In the genomic region with DNA sequence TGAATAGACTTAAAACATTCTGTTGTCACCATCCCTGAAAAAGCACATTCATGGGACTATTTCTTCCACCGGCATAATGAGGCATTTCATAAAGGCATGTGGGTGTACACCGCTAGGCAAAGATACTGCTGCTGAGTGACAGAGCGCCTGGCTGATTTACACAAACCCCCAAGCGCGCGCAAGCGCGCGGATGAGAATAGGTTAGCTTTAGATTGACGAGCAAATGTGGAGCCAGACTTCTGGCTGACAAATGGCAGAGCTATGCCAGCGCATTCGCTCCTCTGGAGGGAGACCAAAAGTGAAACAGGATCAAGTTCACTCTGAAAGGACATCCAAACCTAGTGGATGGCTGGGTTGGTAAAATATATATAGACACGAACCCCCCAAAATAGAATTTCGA, we compare ENCODE assay signal across 9 mouse cellular contexts. TPM values are rescaled to one million over a fixed set of nuclear protein-coding genes. Genes with fewer than 3 reads are reported as not detected.
A peak's percentile ranks its signal among the peaks of the same experiment; 100 is the strongest.
DNase-seq lines count a peak whose midpoint lies in the region; ATAC-seq and TF ChIP-seq lines count a peak whose summit lies in the region.
"Had no signal": no experiment of that assay in that cellular context is flagged by ENCODE, and none has a peak within 500 bp of the region (broad histone marks: within the 10 kb centered on the region; RNA-seq: fewer than 3 reads in every experiment).

A gene (minus strand): TSS at position 130 of the 400 bp plus-strand sequence.

- H3K4me3 ChIP-seq in kidney, embryonic 16.5 days (ENCODE audit: low read length): no peak within 1 kb of the TSS
- H3K4me3 ChIP-seq in forebrain, postnatal 0 days (ENCODE audit: low read depth, low read length): no peak within 1 kb of the TSS
- peak within 1 kb of the TSS; percentile 17 for H3K4me3 ChIP-seq in heart, embryonic 16.5 days (ENCODE audit: low read length)
- H3K4me3 ChIP-seq in stomach, postnatal 0 days (ENCODE audit: low read depth, low read length): no peak within 1 kb of the TSS

- no peaks in the 10 kb centered on the region for H3K27me3 ChIP-seq in kidney, embryonic 16.5 days (ENCODE audit: insufficient read depth, low read length)
- H3K27me3 ChIP-seq in forebrain, postnatal 0 days (ENCODE audit: insufficient read depth, low read length): 0 out of 2 replicates have a peak, but pooled peaks cover 3% of the 10 kb centered on the region
- H3K27me3 ChIP-seq in heart, embryonic 16.5 days (ENCODE audit: control insufficient read depth, insufficient read depth, low read length): no peaks in the 10 kb centered on the region
- no peaks in the 10 kb centered on the region for H3K27me3 ChIP-seq in stomach, postnatal 0 days (ENCODE audit: control insufficient read depth, insufficient read depth, low read length)

- TF ChIP-seq CTCF in forebrain, postnatal 0 days (IDR thresholded peaks at IDR 0.05; ENCODE audit: low read depth): no peak; the same call in 1 of the 2 replicates
- no peak for TF ChIP-seq CTCF in stomach, postnatal 0 days (IDR thresholded peaks at IDR 0.05; ENCODE audit: low read depth)

- no peak for ATAC-seq in kidney, embryonic 16.5 days (ENCODE audit: low FRiP score, low TSS enrichment)
- ATAC-seq in forebrain, postnatal 0 days: peak; percentile 91
- peak; percentile 69 for ATAC-seq in heart, embryonic 16.5 days (replicated peaks; ENCODE audit: extremely low read depth, insufficient read depth, low FRiP score)
- ATAC-seq in stomach, postnatal 0 days (ENCODE audit: low FRiP score, low TSS enrichment): no peak

- peaks cover 15% of the 10 kb centered on the region; the same call in 1 of the 2 replicates for H3K4me1 ChIP-seq in kidney, embryonic 16.5 days (ENCODE audit: insufficient read depth, low read length)
- no peaks in the 10 kb centered on the region for H3K4me1 ChIP-seq in forebrain, postnatal 0 days (ENCODE audit: insufficient read depth)
- peaks cover 19% of the 10 kb centered on the region for H3K4me1 ChIP-seq in heart, embryonic 16.5 days (ENCODE audit: control insufficient read depth, insufficient read depth, low read length)
- H3K4me1 ChIP-seq in stomach, postnatal 0 days (replicated peaks; ENCODE audit: control insufficient read depth, insufficient read depth): no peaks in the 10 kb centered on the region

- no peak within 1 kb of the TSS for H3K9ac ChIP-seq in kidney, embryonic 16.5 days (replicated peaks; ENCODE audit: low read length)
- no peak within 1 kb of the TSS for H3K9ac ChIP-seq in forebrain, postnatal 0 days
- H3K9ac ChIP-seq in heart, embryonic 16.5 days (ENCODE audit: low read length): peak within 1 kb of the TSS; percentile 41; the same call in 1 of the 2 replicates
- no peak within 1 kb of the TSS for H3K9ac ChIP-seq in stomach, postnatal 0 days (ENCODE audit: low read length)

- no peak for DNase-seq in kidney, postnatal 36 days
- DNase-seq in forebrain, postnatal 0 days: peak; percentile 85
- DNase-seq in left cerebral cortex, postnatal 25 days (ENCODE audit: low spot score in 2 of 2): peak; percentile 47 to 79
- DNase-seq in stomach, postnatal 0 days (ENCODE audit: low spot score): peak; percentile 12
- no peak for DNase-seq in B cell, adult 2 months
- DNase-seq in thymus, postnatal 10 days (ENCODE audit: low spot score in 2 of 2): no peak

- no peak for TF ChIP-seq EP300 in stomach, postnatal 0 days (optimal IDR thresholded peaks at IDR 0.05)

- H3K36me3 ChIP-seq in kidney, embryonic 16.5 days (ENCODE audit: insufficient read depth, low read length): no peaks in the 10 kb centered on the region
- no peaks in the 10 kb centered on the region for H3K36me3 ChIP-seq in forebrain, postnatal 0 days (ENCODE audit: insufficient read depth)
- no peaks in the 10 kb centered on the region for H3K36me3 ChIP-seq in heart, embryonic 16.5 days (ENCODE audit: control insufficient read depth, insufficient read depth)
- H3K36me3 ChIP-seq in stomach, postnatal 0 days (ENCODE audit: control insufficient read depth, insufficient read depth, low read length): no peaks in the 10 kb centered on the region

- intact Hi-C loops in left cerebral cortex, postnatal 25 days (cut with DNase I): loop anchor here (5.0 kb wide), 1 partner anchor 680 kb away; no protein-coding TSS in a partner anchor

- 77% methylated on average over 14 of the region's 14 CpGs for WGBS in kidney, embryonic 16.5 days
- WGBS in forebrain, postnatal 0 days: 26% methylated on average over 14 of the region's 14 CpGs
- 39% methylated on average over 14 of the region's 14 CpGs for WGBS in heart, embryonic 16.5 days
- 69% methylated on average over 14 of the region's 14 CpGs for WGBS in stomach, postnatal 0 days

- H3K27ac ChIP-seq in kidney, embryonic 16.5 days (ENCODE audit: low read length): no peak within 1 kb of the TSS
- H3K27ac ChIP-seq in forebrain, postnatal 0 days (ENCODE audit: low read depth, low read length): no peak within 1 kb of the TSS
- H3K27ac ChIP-seq in heart, embryonic 16.5 days (ENCODE audit: low read length): peak within 1 kb of the TSS; percentile 69
- no peak within 1 kb of the TSS for H3K27ac ChIP-seq in stomach, postnatal 0 days (replicated peaks)

- no peaks in the 10 kb centered on the region for H3K9me3 ChIP-seq in kidney, embryonic 16.5 days (ENCODE audit: low read length)
- no peaks in the 10 kb centered on the region for H3K9me3 ChIP-seq in forebrain, postnatal 0 days (ENCODE audit: low read length)
- H3K9me3 ChIP-seq in heart, embryonic 16.5 days (replicated peaks; ENCODE audit: control insufficient read depth, low read length): no peaks in the 10 kb centered on the region
- H3K9me3 ChIP-seq in stomach, postnatal 0 days (ENCODE audit: control insufficient read depth, low read length): no peaks in the 10 kb centered on the region

- H3K4me2 ChIP-seq in kidney, embryonic 16.5 days (replicated peaks; ENCODE audit: low read depth, low read length): no peak within 1 kb of the TSS
- H3K4me2 ChIP-seq in forebrain, postnatal 0 days (ENCODE audit: low read depth): peak within 1 kb of the TSS; percentile 3; the same call in 1 of the 2 replicates
- H3K4me2 ChIP-seq in heart, embryonic 16.5 days (ENCODE audit: low read depth, low read length): peak within 1 kb of the TSS; percentile 56
- no peak within 1 kb of the TSS for H3K4me2 ChIP-seq in stomach, postnatal 0 days (replicated peaks; ENCODE audit: low read depth)

RNA-seq across cellular contexts. Expression of the gene that starts here (rescaled TPM):
- polyA plus RNA-seq in kidney, embryonic 16.5 days (2015; fragmentation: Nextera tagmentation; extraction: Ambion mirVana): 25.6 and 26.6 TPM in 2 replicates
- 0.43 TPM in 1 of 2 replicates, not detected in the other for total RNA-seq in forebrain, postnatal 0 days (2014; rRNA removed)
- not detected in 2 replicates for polyA plus RNA-seq in forebrain, postnatal 0 days (2015; fragmentation: Nextera tagmentation; extraction: Ambion mirVana)
- polyA plus RNA-seq in heart, embryonic 16.5 days (2015; fragmentation: Nextera tagmentation; extraction: Ambion mirVana): 0.28 and 0.67 TPM in 2 replicates
- total RNA-seq in left cerebral cortex, postnatal 25 days (2021): under 1 TPM; 0.11 to 0.41 TPM
- 8.5 and 8.6 TPM in 2 replicates for polyA plus RNA-seq in stomach, postnatal 0 days (2015; fragmentation: Nextera tagmentation; extraction: Ambion mirVana)
- total RNA-seq: MEL had no signal

Comparison
In these comparisons a context has a peak if more than half of its experiments do, and no peak if none do; other contexts are left out.
1. Peak in DNase-seq, ATAC-seq and H3K4me2 ChIP-seq in forebrain, postnatal 0 days; RNA of the gene not detected or under 1 TPM.
2. Peak in ATAC-seq, H3K4me3 ChIP-seq, H3K27ac ChIP-seq, H3K9ac ChIP-seq and H3K4me2 ChIP-seq in heart, embryonic 16.5 days; RNA of the gene not detected or under 1 TPM.
3. Peak in DNase-seq in left cerebral cortex, postnatal 25 days; RNA of the gene not detected or under 1 TPM.